ENCODE assay signal across 31 mouse cellular contexts in genomic region chr10:83189071-83189470, GRCm38 (mm10).
"Had no signal": no experiment of that assay in that cellular context is flagged by ENCODE, and none has a peak within 500 bp of the region (broad histone marks: within the 10 kb centered on the region; RNA-seq: fewer than 3 reads in every experiment).

No protein-coding gene starts in this region.

- H3K27me3 ChIP-seq: limb, embryonic 13.5 days; liver, embryonic 12.5 days; liver, embryonic 13.5 days; liver, embryonic 15.5 days; lung, embryonic 15.5 days; megakaryocyte, embryonic 14.5 days; midbrain, embryonic 12.5 days; midbrain, embryonic 13.5 days; midbrain, embryonic 15.5 days had no signal

- H3K36me3 ChIP-seq: midbrain, embryonic 15.5 days had no signal

- H3K9me3 ChIP-seq: limb, embryonic 10.5 days; limb, embryonic 12.5 days; limb, embryonic 13.5 days; limb, embryonic 15.5 days; liver, embryonic 12.5 days; liver, embryonic 13.5 days; liver, embryonic 15.5 days; lung, embryonic 15.5 days; midbrain, embryonic 10.5 days; midbrain, embryonic 15.5 days had no signal

- H3K4me3 ChIP-seq: limb, embryonic 10.5 days; limb, embryonic 12.5 days; limb, embryonic 13.5 days; limb, embryonic 15.5 days; liver, embryonic 12.5 days; liver, embryonic 13.5 days; liver, embryonic 15.5 days; lung, embryonic 15.5 days; megakaryocyte, embryonic 14.5 days; midbrain, embryonic 10.5 days; midbrain, embryonic 12.5 days; midbrain, embryonic 13.5 days; midbrain, embryonic 15.5 days; myocyte had no signal

- ATAC-seq: liver, postnatal 0 days; lung, postnatal 0 days; midbrain, embryonic 13.5 days; midbrain, embryonic 15.5 days; midbrain, embryonic 16.5 days had no signal

- H3K9ac ChIP-seq: limb, embryonic 12.5 days; limb, embryonic 13.5 days; limb, embryonic 15.5 days; liver, embryonic 12.5 days; liver, embryonic 13.5 days; liver, embryonic 14.5 days; liver, embryonic 15.5 days; liver, postnatal 0 days; lung, embryonic 14.5 days; lung, embryonic 15.5 days; midbrain, embryonic 12.5 days; midbrain, embryonic 13.5 days; midbrain, embryonic 15.5 days had no signal

- H3K27ac ChIP-seq: limb, embryonic 10.5 days; limb, embryonic 12.5 days; limb, embryonic 13.5 days; limb, embryonic 15.5 days; liver, embryonic 12.5 days; liver, embryonic 13.5 days; liver, embryonic 14.5 days; liver, embryonic 15.5 days; lung, embryonic 15.5 days; macrophage; midbrain, embryonic 10.5 days; midbrain, embryonic 12.5 days; midbrain, embryonic 13.5 days; midbrain, embryonic 15.5 days had no signal

- DNase-seq: left cerebral cortex, postnatal 4 days; liver; liver, embryonic 13.5 days; liver, postnatal 0 days; lung, adult 18-20 months; lung, adult 2 months; lung, embryonic 14.5 days; lung, postnatal 10 days; lung, postnatal 14 days; lung, postnatal 36 days; lung, postnatal 4 days; midbrain, embryonic 14.5 days had no signal

- H3K4me2 ChIP-seq: limb, embryonic 12.5 days; limb, embryonic 13.5 days; limb, embryonic 15.5 days; liver, embryonic 11.5 days; liver, embryonic 12.5 days; liver, embryonic 13.5 days; liver, embryonic 15.5 days; lung, embryonic 14.5 days; lung, embryonic 15.5 days; midbrain, embryonic 11.5 days; midbrain, embryonic 12.5 days; midbrain, embryonic 13.5 days; midbrain, embryonic 15.5 days had no signal
